Mouse (Mus musculus): ENCODE results near the gene Ccdc51.

DNA sequence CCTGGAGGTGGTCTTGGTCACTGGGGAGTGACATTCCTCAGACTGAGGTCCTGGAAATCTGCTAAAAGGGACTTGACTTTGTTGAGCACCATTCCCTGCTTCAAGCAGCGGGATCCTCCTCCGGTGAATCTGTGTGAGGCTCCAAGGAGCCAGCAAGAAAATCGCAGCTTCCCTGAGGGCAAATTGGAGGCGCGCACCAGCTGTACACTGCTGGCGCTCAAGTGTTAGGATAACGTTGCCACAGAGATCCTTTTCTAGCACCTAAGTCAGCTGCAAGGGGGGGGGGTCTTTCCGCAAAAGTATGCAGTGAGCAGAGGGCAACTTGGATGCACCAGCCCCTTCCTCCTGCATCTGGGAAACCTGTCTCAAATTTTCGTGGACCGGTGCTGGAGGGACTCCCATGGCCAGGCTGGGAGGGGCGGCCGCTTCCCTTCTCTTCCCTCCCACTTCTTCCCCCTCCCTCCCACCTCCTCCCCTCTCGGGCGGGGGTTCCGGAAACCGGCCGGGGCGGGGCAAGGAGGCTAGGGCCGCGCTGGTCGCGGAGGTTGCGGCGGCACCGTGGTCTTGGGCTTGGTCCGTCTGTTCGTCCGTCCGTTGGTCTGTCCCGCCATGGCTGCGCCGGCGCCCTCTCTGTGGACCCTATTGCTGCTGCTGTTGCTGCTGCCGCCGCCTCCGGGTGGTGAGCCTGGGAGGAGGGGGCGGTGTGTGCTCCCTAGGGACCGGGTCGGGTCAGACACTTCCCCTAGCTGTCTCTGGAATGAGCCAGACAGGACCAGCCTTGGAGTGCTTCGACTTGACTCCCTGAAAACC, 44.0 kb upstream of the Ccdc51 start, which contains the start of gene Shisa5:
- TF ChIP-seq CTCF (IDR thresholded peaks at IDR 0.05; ENCODE audit: control insufficient read depth, insufficient read depth, insufficient replicate concordance, low read depth, low read length) (no peak), POLR2A (IDR thresholded peaks at IDR 0.05; ENCODE audit: control insufficient read depth, low read depth, low read length) (0 out of 2 replicates have a peak, but pooled peaks have one; percentile 38)
